In the genomic region with DNA sequence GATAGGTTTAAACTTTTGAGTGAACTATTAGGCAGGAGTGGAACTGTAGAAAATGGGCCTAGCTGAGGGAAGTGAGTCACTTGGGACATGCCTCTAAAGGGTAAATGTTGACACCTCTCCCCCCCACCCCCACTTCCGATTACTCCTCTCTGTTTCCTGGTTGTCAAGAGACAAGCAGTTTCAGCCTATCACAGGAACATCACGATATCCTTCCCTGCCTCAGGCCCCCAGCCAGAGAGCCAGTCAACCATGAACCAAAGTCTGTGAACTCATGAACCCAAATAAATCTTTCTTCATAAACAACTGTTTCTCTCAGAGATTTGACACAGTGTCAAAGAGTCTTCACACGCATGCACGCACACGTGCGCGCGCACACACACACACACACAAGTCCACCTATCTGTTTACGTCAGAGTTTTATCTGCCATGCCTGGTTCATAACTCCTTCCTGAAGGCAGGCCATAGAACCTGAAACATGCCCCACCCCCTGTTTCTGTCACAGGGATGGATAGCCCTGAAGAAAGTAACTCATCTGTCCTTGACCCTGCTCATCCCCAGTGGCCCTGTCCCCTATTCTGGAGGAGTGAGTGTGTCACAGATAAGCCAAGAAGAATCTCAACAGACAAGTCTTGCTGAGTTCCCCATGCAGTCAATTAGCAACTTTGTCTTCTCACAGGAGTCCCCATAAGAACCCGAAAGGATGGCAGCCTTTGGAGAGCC, we compare ENCODE assay signal across 14 mouse cellular contexts. TPM values are rescaled to one million over a fixed set of nuclear protein-coding genes. Genes with fewer than 3 reads are reported as not detected.
DNase-seq lines count a peak whose midpoint lies in the region; ATAC-seq and TF ChIP-seq lines count a peak whose summit lies in the region.
"Had no signal": no experiment of that assay in that cellular context is flagged by ENCODE, and none has a peak within 500 bp of the region (broad histone marks: within the 10 kb centered on the region; RNA-seq: fewer than 3 reads in every experiment).

No protein-coding gene starts in this region.

- H3K9ac ChIP-seq in liver, embryonic 12.5 days, result no peak overlapping the region
- H3K9ac ChIP-seq: hindbrain, embryonic 14.5 days; neural tube, embryonic 12.5 days had no signal

- peak overlapping the region; percentile 89 for H3K27ac ChIP-seq in kidney, adult 2 months (ENCODE audit: insufficient read depth, low read depth, low read length)
- H3K27ac ChIP-seq in liver, embryonic 12.5 days, result peak overlapping the region; percentile 33; the same call in 1 of the 2 replicates
- H3K27ac ChIP-seq in limb, embryonic 10.5 days, result no peak overlapping the region
- H3K27ac ChIP-seq: hindbrain, embryonic 14.5 days; neural tube, embryonic 12.5 days had no signal

- 0 out of 2 replicates have a peak, but pooled peaks have one; percentile 26 for ATAC-seq in liver, embryonic 12.5 days

- no peaks in the 10 kb centered on the region for H3K9me3 ChIP-seq in liver, embryonic 12.5 days (replicated peaks)
- no peaks in the 10 kb centered on the region for H3K9me3 ChIP-seq in limb, embryonic 10.5 days (replicated peaks)
- H3K9me3 ChIP-seq: neural tube, embryonic 12.5 days had no signal

- no peak for TF ChIP-seq CTCF in kidney, adult 2 months (conservative IDR thresholded peaks at IDR 0.05; ENCODE audit: insufficient read depth, insufficient read length, low read depth, low read length)

- H3K4me3 ChIP-seq in kidney, adult 2 months (ENCODE audit: insufficient read depth, low read depth, low read length), result no peak overlapping the region
- no peak overlapping the region for H3K4me3 ChIP-seq in liver, embryonic 12.5 days
- no peak overlapping the region for H3K4me3 ChIP-seq in limb, embryonic 10.5 days
- H3K4me3 ChIP-seq: neural tube, embryonic 12.5 days had no signal

- no peak for TF ChIP-seq POLR2A in kidney, adult 2 months (IDR thresholded peaks at IDR 0.05; ENCODE audit: low read depth, low read length)

- H3K4me1 ChIP-seq in kidney, adult 2 months (ENCODE audit: control insufficient read depth, insufficient read depth, low read length), result peaks cover 24% of the 10 kb centered on the region; the same call in 1 of the 2 replicates
- peaks cover 53% of the 10 kb centered on the region for H3K4me1 ChIP-seq in liver, embryonic 12.5 days
- H3K4me1 ChIP-seq in limb, embryonic 10.5 days, result peaks cover 6% of the 10 kb centered on the region

- no peaks in the 10 kb centered on the region; the same call in 1 of the 2 replicates for H3K36me3 ChIP-seq in kidney, adult 2 months (ENCODE audit: control insufficient read depth, insufficient read depth, low read length)
- H3K36me3 ChIP-seq in liver, embryonic 12.5 days, result no peaks in the 10 kb centered on the region
- H3K36me3 ChIP-seq in limb, embryonic 10.5 days, result no peaks in the 10 kb centered on the region
- H3K36me3 ChIP-seq: neural tube, embryonic 12.5 days had no signal

- no peaks in the 10 kb centered on the region for H3K27me3 ChIP-seq in kidney, adult 2 months (replicated peaks; ENCODE audit: control insufficient read depth, insufficient read depth, low read length)
- no peaks in the 10 kb centered on the region for H3K27me3 ChIP-seq in liver, embryonic 12.5 days (replicated peaks)
- H3K27me3 ChIP-seq in limb, embryonic 10.5 days (ENCODE audit: low read depth, poor library complexity, severe bottlenecking), result no peaks in the 10 kb centered on the region
- H3K27me3 ChIP-seq: neural tube, embryonic 12.5 days had no signal

- no peak overlapping the region for H3K4me2 ChIP-seq in liver, embryonic 12.5 days
- H3K4me2 ChIP-seq: hindbrain, embryonic 14.5 days; midbrain, embryonic 11.5 days; neural tube, embryonic 12.5 days had no signal

- peak; percentile 22 to 37 for DNase-seq in adrenal gland, postnatal 36 days
- no peak for DNase-seq in adrenal gland, postnatal 10 days
- DNase-seq in 416B (ENCODE audit: low read depth), result peak; percentile 90
- DNase-seq in kidney, adult 2 months, result peak; percentile 90
- no peak for DNase-seq in gastrocnemius, postnatal 4 days (ENCODE audit: low spot score in 2 of 2)
- no peak for DNase-seq in layer of hippocampus, postnatal 14 days (ENCODE audit: low spot score in 2 of 2)
- no peak for DNase-seq in limb, embryonic 10.5 days (ENCODE audit: low spot score)
- DNase-seq: cerebellum, adult 11 months; right cerebral cortex, adult 18-20 months had no signal

- WGBS in kidney, adult 2 months, result 36% methylated on average over 10 of the region's 10 CpGs
- 59% methylated on average over 10 of the region's 10 CpGs for WGBS in liver, embryonic 12.5 days (ENCODE audit: insufficient replicate concordance)
- WGBS in limb, embryonic 10.5 days, result 86% methylated on average over 10 of the region's 10 CpGs

RNA-seq across cellular contexts. Expression of a gene that starts 24.7 kb away (rescaled TPM):
- 1 to 10 TPM; 1.2 to 1.4 TPM for total RNA-seq in adrenal gland, postnatal 36 days (2021)
- 1 to 10 TPM; 3.3 to 4.3 TPM for total RNA-seq in adrenal gland, postnatal 10 days (2021)
- polyA plus RNA-seq in kidney, adult 2 months (2012; rRNA removed), result 95.1 and 99.0 TPM in 2 replicates
- 0.67 and 0.74 TPM in 2 replicates for polyA plus RNA-seq in liver, embryonic 12.5 days (2016; fragmentation: Nextera tagmentation; extraction: Ambion mirVana)
- 1 to 10 TPM; 2.0 to 2.9 TPM for total RNA-seq in gastrocnemius, postnatal 4 days (2021)
- 10 to 100 TPM; 21.9 to 24.4 TPM for total RNA-seq in layer of hippocampus, postnatal 14 days (2021)
- polyA plus RNA-seq in limb, embryonic 10.5 days (2016; fragmentation: Nextera tagmentation; extraction: Ambion mirVana), result 1.0 and 1.2 TPM in 2 replicates
- polyA plus RNA-seq: C2C12 had no signal

RNA-seq across cellular contexts. Expression of a gene that starts 41.6 kb away (rescaled TPM):
- 10 to 100 TPM; 13.6 to 20.9 TPM for total RNA-seq in adrenal gland, postnatal 36 days (2021)
- 10 to 100 TPM; 16.0 to 21.1 TPM for total RNA-seq in adrenal gland, postnatal 10 days (2021)
- polyA plus RNA-seq in kidney, adult 2 months (2012; rRNA removed), result 18.6 and 20.2 TPM in 2 replicates
- 20.7 and 23.8 TPM in 2 replicates for polyA plus RNA-seq in liver, embryonic 12.5 days (2016; fragmentation: Nextera tagmentation; extraction: Ambion mirVana)
- total RNA-seq in gastrocnemius, postnatal 4 days (2021), result 10 to 100 TPM; 10.6 to 11.0 TPM
- total RNA-seq in layer of hippocampus, postnatal 14 days (2021), result 10 to 100 TPM; 23.2 to 27.3 TPM
- polyA plus RNA-seq in limb, embryonic 10.5 days (2016; fragmentation: Nextera tagmentation; extraction: Ambion mirVana), result 26.3 and 27.9 TPM in 2 replicates

RNA-seq across cellular contexts. Expression of a gene that starts 41.7 kb away (rescaled TPM):
- total RNA-seq in adrenal gland, postnatal 36 days (2021), result 10 to 100 TPM; 22.7 to 26.4 TPM
- total RNA-seq in adrenal gland, postnatal 10 days (2021), result 10 to 100 TPM; 27.9 to 31.7 TPM
- polyA plus RNA-seq in kidney, adult 2 months (2012; rRNA removed), result 27.2 and 35.5 TPM in 2 replicates
- 19.8 and 20.6 TPM in 2 replicates for polyA plus RNA-seq in liver, embryonic 12.5 days (2016; fragmentation: Nextera tagmentation; extraction: Ambion mirVana)
- 10 to 100 TPM; 38.1 to 38.9 TPM for total RNA-seq in gastrocnemius, postnatal 4 days (2021)
- 10 to 100 TPM; 13.6 to 16.2 TPM for total RNA-seq in layer of hippocampus, postnatal 14 days (2021)
- polyA plus RNA-seq in limb, embryonic 10.5 days (2016; fragmentation: Nextera tagmentation; extraction: Ambion mirVana), result 21.3 and 22.7 TPM in 2 replicates

Comparison
In these comparisons a context has a peak if more than half of its experiments do, and no peak if none do; other contexts are left out.
1. DNase-seq: peak in adrenal gland, postnatal 36 days (2 of 2), 416B (single experiment) and kidney, adult 2 months (single experiment); none in adrenal gland, postnatal 10 days (single experiment), gastrocnemius, postnatal 4 days (0 of 2), layer of hippocampus, postnatal 14 days (0 of 2) and limb, embryonic 10.5 days (single experiment).
2. RNA of a gene that starts 24.7 kb away (total RNA-seq): 21.9 to 24.4 TPM in layer of hippocampus, postnatal 14 days; 3.3 to 4.3 TPM in adrenal gland, postnatal 10 days, 2.0 to 2.9 TPM in gastrocnemius, postnatal 4 days and 1.2 to 1.4 TPM in adrenal gland, postnatal 36 days; every median in the first group is over 4 times any median in the second.